Mouse (Mus musculus) liver, embryonic 16.5 days (tissue): ENCODE measurements around the gene Gm43638. TPM values are rescaled to one million over a fixed set of nuclear protein-coding genes. Genes with fewer than 3 reads are reported as not detected.
"Not testable (repeated sequence)": the region's sequence is repeated elsewhere in the genome, so short reads cannot be mapped to it uniquely, and the experiment has no call there.

ENCODE experiments used
- ATAC-seq: fragments of 200-750 bp; cut with Nextera tagmentation; 2 replicates; pipeline ENCODE4 v1.8.0; 2017; ENCODE audit warnings: low read depth, mild to moderate bottlenecking, moderate number of reproducible peaks, moderate library complexity
- H3K27ac ChIP-seq: fragments of 300-500 bp; sonication (generic); 2 replicates; pipeline ENCODE4 v1.5.1; 2014; ENCODE audit warnings: mild to moderate bottlenecking, low read length
- H3K27me3 ChIP-seq: fragments of 300-500 bp; sonication (generic); 2 replicates; pipeline ENCODE4 v1.6.1; 2014; ENCODE audit warnings: low read depth, low read length, mixed read lengths; ENCODE audit not compliant: control insufficient read depth, insufficient read depth
- H3K36me3 ChIP-seq: fragments of 300-500 bp; sonication (generic); 2 replicates; pipeline ENCODE4 v1.6.1; 2014; ENCODE audit warnings: mild to moderate bottlenecking; ENCODE audit not compliant: control insufficient read depth, insufficient read depth
- H3K4me1 ChIP-seq: fragments of 300-500 bp; sonication (generic); 2 replicates; pipeline ENCODE4 v1.6.1; 2014; ENCODE audit warnings: low read depth, low read length, mixed read lengths; ENCODE audit not compliant: control insufficient read depth
- H3K4me2 ChIP-seq: fragments of 300-500 bp; sonication (generic); 2 replicates; pipeline ENCODE4 v1.6.1; 2014; ENCODE audit warnings: low read depth, low read length, mixed read lengths
- H3K4me3 ChIP-seq: fragments of 300-500 bp; sonication (generic); 2 replicates; pipeline ENCODE4 v1.5.1; 2014; ENCODE audit warnings: low read depth, mild to moderate bottlenecking, low read length
- H3K9ac ChIP-seq: fragments of 300-500 bp; sonication (generic); 2 replicates; pipeline ENCODE4 v1.6.1; 2014; ENCODE audit warnings: low read depth, low read length
- H3K9me3 ChIP-seq: fragments of 300-500 bp; sonication (generic); replicated peaks from 2 replicates; pipeline ENCODE4 v1.6.1; 2016; ENCODE audit warnings: low read length; ENCODE audit not compliant: control insufficient read depth
- WGBS: fragments of 180-500 bp; shearing (Covaris S2); extraction: QIAGEN DNeasy Blood & Tissue Kit; methylation state at CpG from one replicate; pipeline ENCODE4 v1.1.7; 2014; ENCODE audit not compliant: insufficient replicate concordance; 5-methylcytosine and 5-hydroxymethylcytosine counted together
- polyA plus RNA-seq: library from polyadenylated mRNA; unstranded; fragments of >200 nt; fragmentation: Nextera tagmentation; extraction: Ambion mirVana; gene quantifications from 2 replicates; pipeline ENCODE4 v1.2.1, GENCODE M21; 2015

Gm43638 gene
- polyA plus RNA-seq, 1 experiment from 2014 or later, result not detected

- WGBS, result 52% methylated on average over 5 of the region's 5 CpGs
- H3K27me3 ChIP-seq, result no peaks in the 10 kb centered on the region
- ATAC-seq, result no peak
- H3K4me2 ChIP-seq, result no peak within 1 kb of the TSS
- no peak within 1 kb of the TSS for H3K27ac ChIP-seq
- H3K4me3 ChIP-seq, result no peak within 1 kb of the TSS
- no peaks in the 10 kb centered on the region; the same call in 1 of the 2 replicates for H3K9me3 ChIP-seq
- H3K4me1 ChIP-seq, result no peaks in the 10 kb centered on the region
- no peak within 1 kb of the TSS for H3K9ac ChIP-seq
- H3K36me3 ChIP-seq, result no peaks in the 10 kb centered on the region
Measured at GRCm38 (mm10) chr5:87482160-87482559, 4.4 kb downstream of the Gm43638 start, which contains the start of gene Ugt2a2. Ugt2a2 (minus strand) TSS chr5:87482260.

- ATAC-seq, result no peak
- no peak overlapping the region for H3K4me3 ChIP-seq
- no peaks in the 10 kb centered on the region for H3K36me3 ChIP-seq
- no peaks in the 10 kb centered on the region for H3K27me3 ChIP-seq
- H3K9me3 ChIP-seq, result no peaks in the 10 kb centered on the region
- H3K4me2 ChIP-seq, result no peak overlapping the region
- H3K27ac ChIP-seq, result no peak overlapping the region
- H3K4me1 ChIP-seq, result no peaks in the 10 kb centered on the region
- 40% methylated on average over 1 of the region's 1 CpGs for WGBS
- H3K9ac ChIP-seq, result no peak overlapping the region
Measured at GRCm38 (mm10) chr5:87458810-87459209, 27.8 kb downstream of the Gm43638 start.

DNA sequence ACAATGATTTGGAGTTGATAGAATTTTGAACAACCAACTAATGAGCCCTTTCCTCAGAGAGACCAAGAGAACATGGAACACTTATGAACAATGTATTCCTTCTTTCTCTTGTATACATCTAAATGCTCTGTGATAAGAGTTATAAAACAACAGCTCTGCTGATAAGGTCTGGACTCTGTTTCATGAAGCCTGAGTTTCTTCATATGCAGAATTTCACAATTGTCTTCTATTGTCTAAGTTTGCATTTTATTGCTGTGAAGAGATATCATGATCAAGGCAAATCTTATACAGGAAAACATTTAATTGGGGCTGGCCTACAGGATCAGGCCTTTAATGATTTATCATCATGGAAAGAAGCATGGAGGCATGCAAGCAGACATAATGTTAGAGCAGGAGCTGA, 28.9 kb downstream of the Gm43638 start:
- no peaks in the 10 kb centered on the region for H3K9me3 ChIP-seq
- H3K9ac ChIP-seq, result no peak overlapping the region
- no peaks in the 10 kb centered on the region for H3K36me3 ChIP-seq
- H3K4me1 ChIP-seq, result no peaks in the 10 kb centered on the region
- ATAC-seq, result no peak
- no peaks in the 10 kb centered on the region for H3K27me3 ChIP-seq
- no peak overlapping the region for H3K4me2 ChIP-seq
- no peak overlapping the region for H3K27ac ChIP-seq
- no peak overlapping the region for H3K4me3 ChIP-seq

DNA sequence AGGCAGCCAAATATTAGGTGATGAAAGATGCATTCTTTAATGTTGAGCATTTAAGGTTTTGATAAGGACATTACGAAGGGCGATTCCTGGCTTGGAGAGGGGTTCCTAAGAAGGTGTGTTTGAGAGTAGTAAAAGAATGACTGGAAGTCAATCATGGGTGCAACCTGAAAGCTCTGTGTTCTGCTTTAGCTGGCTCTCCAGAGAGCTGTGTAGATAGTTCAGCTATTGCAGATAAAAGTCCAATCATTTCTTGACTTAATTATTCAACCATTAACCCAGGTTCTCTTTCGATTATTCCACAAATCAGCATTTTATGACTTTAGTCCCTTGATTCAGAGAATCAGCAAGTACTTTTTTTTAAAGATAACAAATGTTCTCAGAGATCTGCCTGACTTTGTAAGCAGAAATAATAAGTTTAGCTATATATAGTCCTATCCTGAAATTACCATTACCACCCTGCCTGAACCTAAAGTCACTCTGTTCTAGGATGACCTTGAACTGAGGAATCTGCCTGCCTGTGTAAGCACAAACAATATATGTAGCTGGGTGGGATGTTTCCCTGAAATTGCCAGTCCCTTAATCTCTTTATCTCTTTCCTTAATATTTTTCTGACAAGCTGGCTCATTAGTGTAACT, 30.3 kb downstream of the Gm43638 start:
- no peaks in the 10 kb centered on the region for H3K4me1 ChIP-seq
- no peak for ATAC-seq
- H3K27me3 ChIP-seq, result no peaks in the 10 kb centered on the region
- H3K4me2 ChIP-seq, result no peak overlapping the region
- H3K4me3 ChIP-seq, result no peak overlapping the region
- H3K9me3 ChIP-seq, result no peaks in the 10 kb centered on the region
- no peak overlapping the region for H3K27ac ChIP-seq
- no peaks in the 10 kb centered on the region for H3K36me3 ChIP-seq
- WGBS, result 56% methylated on average over 3 of the region's 3 CpGs
- H3K9ac ChIP-seq, result no peak overlapping the region

DNA sequence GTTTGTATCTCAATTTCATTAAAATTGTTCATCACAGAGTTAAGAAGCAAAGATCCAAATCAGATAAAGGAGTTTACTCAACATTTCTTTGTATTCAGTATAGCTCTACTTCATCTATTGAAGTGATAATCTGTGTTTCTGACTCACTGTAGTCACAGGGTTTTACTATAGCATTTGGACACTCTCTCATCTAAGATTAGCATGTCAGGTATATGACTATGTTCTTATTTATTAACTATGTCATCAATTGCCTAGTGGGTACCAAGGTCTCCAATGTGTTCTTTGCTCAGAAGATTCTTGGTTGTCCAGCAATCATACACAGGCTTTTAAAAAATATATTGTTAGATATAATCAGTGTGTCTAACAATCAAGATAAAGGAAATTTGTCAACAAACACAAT, 31.1 kb downstream of the Gm43638 start:
- H3K9me3 ChIP-seq, result no peaks in the 10 kb centered on the region
- H3K4me2 ChIP-seq, result no peak overlapping the region
- no peaks in the 10 kb centered on the region for H3K36me3 ChIP-seq
- H3K4me1 ChIP-seq, result no peaks in the 10 kb centered on the region
- H3K27ac ChIP-seq, result no peak overlapping the region
- H3K4me3 ChIP-seq, result no peak overlapping the region
- H3K9ac ChIP-seq, result no peak overlapping the region
- no peak for ATAC-seq
- no peaks in the 10 kb centered on the region for H3K27me3 ChIP-seq

- H3K9me3 ChIP-seq, H3K9ac ChIP-seq, ATAC-seq, H3K27ac ChIP-seq, H3K4me1 ChIP-seq, H3K4me2 ChIP-seq, H3K27me3 ChIP-seq, H3K36me3 ChIP-seq, H3K4me3 ChIP-seq: not testable (repeated sequence)
- WGBS, result 65% methylated on average over 4 of the region's 5 CpGs
Measured at GRCm38 (mm10) chr5:87452514-87452913, 34.1 kb downstream of the Gm43638 start.

- Histone ChIP-seq H3K4me1 (no peaks in the 10 kb centered on the region), H3K4me3 (no peak overlapping the region), H3K9ac (no peak overlapping the region), H3K9me3 (no peaks in the 10 kb centered on the region), H3K36me3 (no peaks in the 10 kb centered on the region), H3K27me3 (no peaks in the 10 kb centered on the region), H3K27ac (no peak overlapping the region), H3K4me2 (no peak overlapping the region)
- 30% methylated on average over 3 of the region's 3 CpGs for WGBS
- ATAC-seq, result no peak
Measured at GRCm38 (mm10) chr5:87436264-87436663, 50.3 kb downstream of the Gm43638 start.

DNA sequence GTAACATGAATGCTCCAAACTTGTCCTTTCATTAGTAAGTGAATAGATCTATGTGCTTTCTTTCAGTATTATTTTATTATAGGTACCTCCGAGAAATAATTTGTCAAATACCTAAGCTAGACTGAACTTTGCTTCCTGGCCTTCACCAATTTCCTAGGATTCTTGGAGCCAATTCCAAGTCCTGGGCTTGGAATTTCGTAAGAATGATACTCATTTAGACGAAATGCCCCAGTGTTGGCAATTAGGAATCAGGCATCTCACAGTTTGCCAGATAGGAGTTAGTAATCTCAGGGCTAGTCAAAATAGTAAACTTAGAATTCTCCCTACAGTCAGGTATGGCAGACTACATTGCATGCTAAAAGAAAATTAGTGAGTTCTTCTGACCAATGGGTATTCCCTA, 60.9 kb downstream of the Gm43638 start:
- H3K4me2 ChIP-seq, result no peak overlapping the region
- no peaks in the 10 kb centered on the region for H3K36me3 ChIP-seq
- H3K27me3 ChIP-seq, result no peaks in the 10 kb centered on the region
- no peak for ATAC-seq
- no peak overlapping the region for H3K4me3 ChIP-seq
- H3K9ac ChIP-seq, result no peak overlapping the region
- no peaks in the 10 kb centered on the region for H3K9me3 ChIP-seq
- no peak overlapping the region for H3K27ac ChIP-seq
- WGBS, result 43% methylated on average over 3 of the region's 3 CpGs
- H3K4me1 ChIP-seq, result no peaks in the 10 kb centered on the region

DNA sequence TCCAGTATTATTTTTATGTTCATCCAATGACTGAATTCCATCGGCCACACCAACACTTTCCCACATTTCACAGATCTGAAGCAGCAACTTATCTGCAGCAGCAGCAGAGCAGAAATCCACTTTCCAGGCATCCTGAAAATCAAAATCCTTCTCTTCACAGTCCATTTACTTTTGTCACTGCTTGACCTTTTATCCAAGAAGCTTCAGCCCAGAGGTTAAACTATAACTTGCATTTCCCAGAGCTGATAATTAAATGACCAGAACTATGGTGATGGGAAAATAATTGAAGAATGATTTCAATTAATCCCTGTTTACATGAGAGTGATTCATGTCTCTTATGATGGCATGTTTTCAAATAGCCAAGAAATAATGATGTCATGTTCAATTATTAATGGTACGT, 62.6 kb downstream of the Gm43638 start, which contains the start of gene Ugt2b38:
TSS of gene Ugt2b38 (minus strand) at position 163 of the 400 bp plus-strand sequence.
- H3K9ac ChIP-seq, H3K27me3 ChIP-seq, H3K27ac ChIP-seq, ATAC-seq, H3K36me3 ChIP-seq, H3K9me3 ChIP-seq, H3K4me1 ChIP-seq, H3K4me3 ChIP-seq, H3K4me2 ChIP-seq: not testable (repeated sequence)
- 59% methylated on average over 1 of the region's 2 CpGs for WGBS
